Mouse (Mus musculus): Measurements from ENCODE around the gene Mafb.

Mafb gene

DNA sequence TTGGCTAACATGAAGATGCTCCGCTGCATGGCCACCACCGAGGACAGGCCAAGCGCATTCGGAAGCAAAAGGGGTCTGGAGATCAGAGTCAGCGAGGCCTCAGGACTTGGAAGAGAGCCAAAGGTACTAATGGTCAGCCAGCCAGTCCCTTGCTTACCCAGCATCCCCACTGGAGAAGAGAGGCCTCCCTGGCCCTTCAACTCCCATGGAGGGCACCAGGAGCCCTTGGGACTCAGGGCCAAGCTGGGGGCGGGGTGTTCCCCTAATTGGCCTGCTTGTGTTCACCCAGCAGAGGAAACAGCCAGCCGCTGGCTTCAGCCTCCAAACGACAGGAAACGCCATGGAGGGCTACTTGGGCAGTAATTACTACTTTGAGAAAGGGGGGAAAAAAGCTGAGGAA lies 38.0 kb downstream of the Mafb start:
- DNase-seq (ENCODE audit: extremely low read depth, insufficient read length, low spot score) = peak; percentile 9

GRCm38 (mm10) chr2:160327716-160328115 lies 39.1 kb downstream of the Mafb start:
- DNase-seq (ENCODE audit: extremely low read depth, insufficient read length, low spot score) = no peak

GRCm38 (mm10) chr2:160327167-160327566 lies 39.7 kb downstream of the Mafb start:
- no peak for DNase-seq (ENCODE audit: extremely low read depth, insufficient read length, low spot score)

- no peak for DNase-seq (ENCODE audit: extremely low read depth, insufficient read length, low spot score)
These were observed 41.7 kb downstream of the Mafb start for GRCm38 (mm10) chr2:160325105-160325644.

DNA sequence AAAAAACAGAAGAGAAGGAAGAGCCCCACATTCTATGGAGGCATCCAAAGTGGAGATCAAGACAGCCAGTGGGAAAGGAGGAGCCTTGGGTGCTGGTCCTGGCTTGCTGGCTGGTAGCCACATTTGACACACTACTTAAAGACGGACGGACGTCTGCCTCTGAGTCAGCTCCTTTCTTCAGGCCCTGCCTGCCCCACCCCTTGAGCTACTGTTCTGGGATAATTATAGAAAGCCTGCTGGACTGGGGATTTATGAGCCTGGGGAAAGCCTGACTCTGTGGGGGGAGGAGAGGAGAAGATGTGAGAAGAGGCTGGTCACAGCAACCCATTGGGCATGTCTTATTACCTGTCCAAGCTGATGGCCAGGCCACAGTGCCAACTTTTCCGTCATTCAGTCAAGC lies 45.0 kb downstream of the Mafb start:
- peak; percentile 22 for DNase-seq (ENCODE audit: extremely low read depth, insufficient read length, low spot score)

DNA sequence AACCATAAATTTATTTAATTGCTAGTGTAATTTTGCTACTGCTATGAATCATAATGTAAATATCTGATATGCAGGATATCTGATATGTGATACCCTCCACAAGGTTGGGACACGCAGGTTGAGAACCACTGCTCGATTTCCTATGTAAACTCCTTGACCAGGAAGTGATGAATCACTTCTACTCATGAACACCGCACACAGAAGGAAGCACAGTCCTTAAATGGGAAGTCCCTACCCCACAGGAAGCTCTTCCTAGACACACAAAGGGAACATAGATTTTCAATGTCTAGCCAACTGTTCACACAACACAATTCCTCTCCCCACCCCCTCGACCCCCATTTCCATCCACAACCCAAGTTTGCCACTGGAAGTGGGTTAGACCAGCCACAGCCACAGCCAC lies 48.6 kb downstream of the Mafb start:
- DNase-seq (ENCODE audit: extremely low read depth, insufficient read length, low spot score) = no peak

All from 3134 (cell line).